Mouse (Mus musculus) heart, embryonic 16.5 days (tissue): ENCODE data around the gene Tiprl. TPM values are rescaled to one million over a fixed set of nuclear protein-coding genes. Genes with fewer than 3 reads are reported as not detected.
A peak's percentile ranks its signal among the peaks of the same experiment; 100 is the strongest.

Experiments
- ATAC-seq: fragments of 200-750 bp; cut with Nextera tagmentation; replicated peaks from 2 replicates; pipeline ENCODE4 v1.8.0; 2017; ENCODE audit warnings: moderate number of reproducible peaks; ENCODE audit not compliant: insufficient read depth, low FRiP score; ENCODE audit errors: extremely low read depth
- H3K27ac ChIP-seq: fragments of 300-500 bp; sonication (generic); 2 replicates; pipeline ENCODE4 v1.5.1; 2014; ENCODE audit warnings: mild to moderate bottlenecking, low read length, control low read depth, moderate library complexity
- H3K27me3 ChIP-seq: fragments of 300-500 bp; sonication (generic); 2 replicates; pipeline ENCODE4 v1.6.1; 2014; ENCODE audit warnings: low read length, mixed read lengths; ENCODE audit not compliant: control insufficient read depth, insufficient read depth
- H3K36me3 ChIP-seq: fragments of 300-500 bp; sonication (generic); 2 replicates; pipeline ENCODE4 v1.6.1; 2014; ENCODE audit not compliant: control insufficient read depth, insufficient read depth
- H3K4me1 ChIP-seq: fragments of 300-500 bp; sonication (generic); 2 replicates; pipeline ENCODE4 v1.6.1; 2014; ENCODE audit warnings: low read length, mixed read lengths; ENCODE audit not compliant: control insufficient read depth, insufficient read depth
- H3K4me2 ChIP-seq: fragments of 300-500 bp; sonication (generic); 2 replicates; pipeline ENCODE4 v1.6.1; 2014; ENCODE audit warnings: low read depth, mild to moderate bottlenecking, control low read depth, low read length
- H3K4me3 ChIP-seq: fragments of 300-500 bp; sonication (generic); 2 replicates; pipeline ENCODE4 v1.5.1; 2014; ENCODE audit warnings: mild to moderate bottlenecking, control low read depth, low read length
- H3K9ac ChIP-seq: fragments of 300-500 bp; sonication (generic); 2 replicates; pipeline ENCODE4 v1.6.1; 2014; ENCODE audit warnings: low read length, control low read depth
- H3K9me3 ChIP-seq: fragments of 300-500 bp; sonication (generic); replicated peaks from 2 replicates; pipeline ENCODE4 v1.6.1; 2016; ENCODE audit warnings: low read length; ENCODE audit not compliant: control insufficient read depth
- WGBS: fragments of 180-500 bp; shearing (Covaris S2); extraction: QIAGEN DNeasy Blood & Tissue Kit; methylation state at CpG from one replicate; pipeline ENCODE4 v1.1.7; 2014; 5-methylcytosine and 5-hydroxymethylcytosine counted together
- polyA plus RNA-seq: library from polyadenylated mRNA; unstranded; fragments of >200 nt; fragmentation: Nextera tagmentation; extraction: Ambion mirVana; gene quantifications from 2 replicates; pipeline ENCODE4 v1.2.1, GENCODE M21; 2015

Gene Tiprl
- polyA plus RNA-seq, 1 experiment from 2014 or later = 93.4 TPM

DNA sequence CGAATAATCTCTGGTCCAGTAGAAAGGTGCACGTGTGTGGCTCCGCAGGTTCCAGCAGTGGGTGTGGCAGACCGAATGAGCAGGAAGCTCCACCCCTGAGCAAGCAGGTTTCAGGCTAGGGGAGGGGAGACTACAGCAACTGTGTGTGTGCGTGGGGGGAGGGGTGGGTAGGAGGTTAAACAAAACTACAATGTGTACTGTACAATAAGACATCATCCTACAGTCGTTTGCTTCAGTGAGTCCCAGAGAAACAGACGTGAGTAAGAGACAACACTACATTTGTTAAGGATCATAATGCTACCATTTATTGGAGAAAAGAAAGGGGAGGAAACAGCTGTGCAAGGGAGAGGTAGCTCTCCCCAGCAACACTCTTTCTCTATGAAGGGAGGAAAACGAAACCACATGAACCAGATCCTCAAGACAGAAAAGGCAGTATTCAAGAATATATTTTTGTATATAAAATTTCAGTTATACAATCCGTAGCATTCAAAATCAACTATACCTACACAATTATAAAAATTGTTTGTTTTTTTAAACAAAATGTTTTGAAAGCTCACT is 62.7 kb downstream of the Tiprl start:
- H3K36me3 ChIP-seq = peaks cover 13% of the 10 kb centered on the region
- ATAC-seq = peak; percentile 60; the same call in 1 of the 2 replicates
- no peak overlapping the region for H3K9ac ChIP-seq
- no peak overlapping the region for H3K4me2 ChIP-seq
- H3K27me3 ChIP-seq = no peaks in the 10 kb centered on the region
- H3K4me3 ChIP-seq = no peak overlapping the region
- no peaks in the 10 kb centered on the region for H3K4me1 ChIP-seq
- no peaks in the 10 kb centered on the region for H3K9me3 ChIP-seq
- H3K27ac ChIP-seq = no peak overlapping the region; the same call in 1 of the 2 replicates
- WGBS = 70% methylated on average over 6 of the region's 9 CpGs

DNA sequence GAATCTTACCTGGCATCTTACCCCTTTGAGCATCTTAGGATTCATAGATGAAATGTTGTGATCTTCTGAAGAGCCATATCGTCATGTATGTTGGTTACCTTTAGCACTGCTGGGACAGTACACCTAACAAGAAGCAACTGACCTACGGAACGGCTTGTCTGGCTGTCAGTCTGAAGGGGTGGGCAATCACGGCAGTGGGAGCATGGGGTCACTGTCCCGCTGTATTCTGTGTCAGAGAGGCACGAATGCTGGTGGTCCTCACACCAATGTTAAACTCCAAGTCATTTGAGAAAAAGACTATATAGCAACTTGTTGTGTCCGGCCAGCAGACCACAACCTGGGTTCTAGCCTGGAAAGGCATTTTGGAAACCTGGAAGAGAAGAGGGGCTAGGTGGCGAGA is 65.5 kb downstream of the Tiprl start:
- 79% methylated on average over 7 of the region's 8 CpGs for WGBS
- no peaks in the 10 kb centered on the region for H3K27me3 ChIP-seq

DNA sequence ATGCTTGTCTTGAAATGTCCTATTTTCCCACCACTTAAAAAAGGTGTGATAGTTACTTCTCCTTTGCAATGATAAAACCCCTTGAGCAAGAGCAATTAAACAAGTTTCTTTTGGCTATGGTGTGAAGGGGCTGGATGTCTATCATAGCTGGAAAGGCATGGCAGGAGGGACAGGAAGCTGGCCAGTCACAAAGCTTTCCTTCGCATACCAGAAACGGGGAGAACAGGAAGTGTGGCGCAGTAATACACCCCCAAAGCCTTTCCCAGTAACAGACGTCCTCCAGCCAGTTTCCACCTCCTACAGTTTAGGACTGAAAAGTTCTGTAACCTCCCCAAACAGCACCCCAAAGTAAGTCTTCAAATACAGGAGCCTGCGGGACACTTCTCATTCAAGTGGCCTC is 66.6 kb downstream of the Tiprl start:
- no peak overlapping the region for H3K9ac ChIP-seq
- no peak overlapping the region for H3K4me2 ChIP-seq
- ATAC-seq = no peak
- H3K4me1 ChIP-seq = no peaks in the 10 kb centered on the region
- H3K4me3 ChIP-seq = no peak overlapping the region
- H3K27me3 ChIP-seq = no peaks in the 10 kb centered on the region
- H3K36me3 ChIP-seq = no peaks in the 10 kb centered on the region
- H3K27ac ChIP-seq = no peak overlapping the region
- peaks cover 3% of the 10 kb centered on the region for H3K9me3 ChIP-seq
- 64% methylated on average over 5 of the region's 5 CpGs for WGBS

More for the DNA sequence above, 65.5 kb downstream of the Tiprl start:
- Histone ChIP-seq H3K27ac (no peak overlapping the region), H3K4me1 (no peaks in the 10 kb centered on the region), H3K4me3 (no peak overlapping the region), H3K9ac (no peak overlapping the region), H3K4me2 (no peak overlapping the region), H3K9me3 (no peaks in the 10 kb centered on the region), H3K36me3 (no peaks in the 10 kb centered on the region)
- ATAC-seq = no peak

DNA sequence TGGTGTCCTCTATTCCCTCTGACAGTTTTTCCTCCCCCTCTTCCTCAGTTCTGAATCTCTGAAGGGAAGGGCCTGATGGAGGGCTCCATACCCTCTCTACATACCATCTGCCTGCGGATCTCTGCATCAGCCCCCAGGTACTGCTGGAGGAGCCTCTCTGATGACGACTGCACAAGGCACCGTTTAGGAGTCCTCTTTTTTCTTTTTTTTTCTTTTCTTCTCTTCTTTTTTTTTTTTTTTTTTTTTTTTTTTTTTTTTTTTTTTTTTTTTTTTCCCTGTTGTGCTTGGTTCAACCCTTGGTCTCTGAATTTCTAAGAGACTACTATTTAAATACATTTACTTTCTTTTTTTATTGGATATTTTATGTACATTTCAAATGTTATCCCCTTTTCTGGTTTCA is 67.3 kb downstream of the Tiprl start:
- Histone ChIP-seq H3K27me3 (no peaks in the 10 kb centered on the region), H3K4me3 (no peak overlapping the region), H3K4me2 (no peak overlapping the region), H3K9me3 (peaks cover 3% of the 10 kb centered on the region), H3K36me3 (no peaks in the 10 kb centered on the region), H3K27ac (no peak overlapping the region), H3K9ac (no peak overlapping the region), H3K4me1 (no peaks in the 10 kb centered on the region)
- ATAC-seq = no peak
- WGBS = 81% methylated on average over 3 of the region's 3 CpGs

DNA sequence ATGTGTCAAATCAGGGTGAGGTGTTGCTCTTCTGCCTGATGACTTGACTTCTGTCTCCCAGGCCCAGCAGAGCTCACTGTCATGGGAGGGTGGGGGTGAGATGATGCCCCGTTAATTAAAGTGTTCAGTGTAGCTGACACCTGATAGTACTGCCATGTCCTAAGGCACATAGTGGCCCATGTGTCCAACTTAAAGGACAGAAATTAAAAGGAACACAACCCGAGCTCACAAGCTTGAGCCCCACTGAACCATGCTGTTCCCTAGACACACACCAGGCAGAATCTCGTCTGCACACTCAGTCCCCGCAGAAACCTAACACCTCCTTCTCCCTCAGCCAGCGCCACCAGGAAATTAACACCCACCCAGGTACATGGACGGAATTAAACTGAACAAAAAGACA is 71.9 kb downstream of the Tiprl start:
- no peaks in the 10 kb centered on the region for H3K4me1 ChIP-seq
- ATAC-seq = no peak
- WGBS = 84% methylated on average over 6 of the region's 6 CpGs
- no peak overlapping the region for H3K9ac ChIP-seq
- no peaks in the 10 kb centered on the region for H3K36me3 ChIP-seq
- peaks cover 3% of the 10 kb centered on the region for H3K9me3 ChIP-seq
- no peak overlapping the region for H3K27ac ChIP-seq
- no peak overlapping the region for H3K4me2 ChIP-seq
- H3K4me3 ChIP-seq = no peak overlapping the region
- no peaks in the 10 kb centered on the region for H3K27me3 ChIP-seq

Other genes with a start within 250 kb of the Tiprl start
- 0.09 and 0.53 TPM in 2 replicates for gene Tbx19, start 76.2 kb downstream of the Tiprl start, polyA plus RNA-seq
- 19.2 and 19.6 TPM in 2 replicates for gene Sft2d2, start 42.6 kb downstream of the Tiprl start, polyA plus RNA-seq
- gene Gpr161, start 58.8 kb upstream of the Tiprl start, polyA plus RNA-seq = 0.55 and 0.59 TPM in 2 replicates
- gene Dcaf6, start 223.5 kb upstream of the Tiprl start, polyA plus RNA-seq = 18.9 and 21.2 TPM in 2 replicates
- 340 and 349 TPM in 2 replicates for gene Mpc2, start 223.6 kb upstream of the Tiprl start, polyA plus RNA-seq
- gene Adcy10, start 248.2 kb upstream of the Tiprl start, polyA plus RNA-seq = not detected in 2 replicates